ENCODE assay signal across 18 mouse cellular contexts in genomic region chr3:86104909-86105308, GRCm38 (mm10).
"Had no signal": no experiment of that assay in that cellular context is flagged by ENCODE, and none has a peak within 500 bp of the region (broad histone marks: within the 10 kb centered on the region; RNA-seq: fewer than 3 reads in every experiment).

No protein-coding gene starts in this region.

- H3K27me3 ChIP-seq: liver, embryonic 15.5 days; lung, embryonic 15.5 days; megakaryocyte, embryonic 14.5 days; midbrain, embryonic 12.5 days; midbrain, embryonic 15.5 days; neural tube, embryonic 12.5 days; stomach, embryonic 15.5 days had no signal

- H3K36me3 ChIP-seq: midbrain, embryonic 12.5 days; midbrain, embryonic 15.5 days; neural tube, embryonic 12.5 days had no signal

- H3K4me3 ChIP-seq: liver, embryonic 15.5 days; lung, embryonic 15.5 days; midbrain, embryonic 12.5 days; midbrain, embryonic 15.5 days; neural tube, embryonic 12.5 days; stomach, embryonic 15.5 days had no signal

- ATAC-seq: liver, postnatal 0 days; lung, postnatal 0 days; midbrain, embryonic 15.5 days had no signal

- H3K4me1 ChIP-seq: midbrain, embryonic 15.5 days; neural tube, embryonic 12.5 days; stomach, embryonic 15.5 days had no signal

- H3K27ac ChIP-seq: liver, embryonic 15.5 days; lung, embryonic 15.5 days; macrophage; midbrain, embryonic 12.5 days; midbrain, embryonic 15.5 days; neural tube, embryonic 12.5 days; stomach, embryonic 15.5 days; stomach, postnatal 0 days had no signal

- H3K9ac ChIP-seq: liver, embryonic 15.5 days; liver, postnatal 0 days; lung, embryonic 15.5 days; midbrain, embryonic 12.5 days; midbrain, embryonic 15.5 days; neural tube, embryonic 12.5 days; stomach, embryonic 15.5 days had no signal

- H3K4me2 ChIP-seq: liver, embryonic 15.5 days; lung, embryonic 15.5 days; midbrain, embryonic 12.5 days; midbrain, embryonic 15.5 days; neural tube, embryonic 12.5 days; stomach, embryonic 15.5 days had no signal

- H3K9me3 ChIP-seq: liver, embryonic 15.5 days; lung, embryonic 15.5 days; midbrain, embryonic 12.5 days; midbrain, embryonic 15.5 days; neural tube, embryonic 12.5 days; stomach, embryonic 15.5 days had no signal

- DNase-seq: liver, postnatal 0 days; lung, adult 2 months; lung, postnatal 14 days; lung, postnatal 36 days; right cerebral cortex, postnatal 14 days; thymus, adult 2 months; thymus, postnatal 14 days; thymus, postnatal 4 days had no signal
